Mouse (Mus musculus) layer of hippocampus, adult 2 months (tissue): ENCODE results near the gene P4ha2. TPM values are rescaled to one million over a fixed set of nuclear protein-coding genes. Genes with fewer than 3 reads are reported as not detected.

Experiments
- DNase-seq, 2 experiments: peaks; one replicate each; pipeline ENCODE4 v3.0.0; 2022; ENCODE audit warnings: low spot score in 2 of 2
- H3K27ac ChIP-seq: fragments of 200-600 bp; 2 replicates; pipeline ENCODE4 v1.8.1; 2022
- H3K4me3 ChIP-seq: fragments of 200-600 bp; 2 replicates; pipeline ENCODE4 v1.8.1; 2022; ENCODE audit warnings: mild to moderate bottlenecking
- CTCF ChIP-seq: fragments of 200-600 bp; conservative IDR thresholded peaks from 2 replicates; pipeline ENCODE4 v1.8.1; 2022; ENCODE audit warnings: antibody characterized with exemption, mild to moderate bottlenecking, moderate library complexity
- total RNA-seq, 2 experiments: library from RNA; stranded (reverse); gene quantifications; 2 replicates each; pipeline ENCODE4 v1.2.3; 2021

The P4ha2 gene
- total RNA-seq, 2 experiments from 2014 or later = 18.6 to 28.7 TPM

- TF ChIP-seq CTCF = no peak
- H3K27ac ChIP-seq = peak overlapping the region; percentile 81
Measured at GRCm38 (mm10) chr11:54100692-54101591, 1.0 kb downstream of the P4ha2 start.

GRCm38 (mm10) chr11:54101701-54102100, 1.8 kb downstream of the P4ha2 start:
- no peak overlapping the region; the same call in 1 of the 2 replicates for H3K27ac ChIP-seq
- peak overlapping the region; percentile 88 for H3K4me3 ChIP-seq
- DNase-seq = no peak
- no peak for TF ChIP-seq CTCF

More at GRCm38 (mm10) chr11:54100692-54101591, 1.0 kb downstream of the P4ha2 start:
- peak in 1 of 2 experiments; percentile 65 for DNase-seq
- peak overlapping the region; percentile 88 for H3K4me3 ChIP-seq

GRCm38 (mm10) chr11:54102706-54103449, 3.0 kb downstream of the P4ha2 start:
- no peak overlapping the region for H3K4me3 ChIP-seq
- DNase-seq = no peak
- TF ChIP-seq CTCF = no peak
- no peak overlapping the region for H3K27ac ChIP-seq

- no peak overlapping the region for H3K27ac ChIP-seq
- TF ChIP-seq CTCF = no peak
- DNase-seq = no peak
- H3K4me3 ChIP-seq = no peak overlapping the region
Measured at GRCm38 (mm10) chr11:54105011-54105410, 5.1 kb downstream of the P4ha2 start.

GRCm38 (mm10) chr11:54106676-54107075, 6.8 kb downstream of the P4ha2 start:
- no peak for DNase-seq
- H3K4me3 ChIP-seq = no peak overlapping the region
- TF ChIP-seq CTCF = no peak
- peak overlapping the region; percentile 41; the same call in 1 of the 2 replicates for H3K27ac ChIP-seq

GRCm38 (mm10) chr11:54107239-54107638, 7.3 kb downstream of the P4ha2 start:
- H3K4me3 ChIP-seq = no peak overlapping the region
- TF ChIP-seq CTCF = no peak
- H3K27ac ChIP-seq = peak overlapping the region; percentile 41; the same call in 1 of the 2 replicates
- DNase-seq = no peak

GRCm38 (mm10) chr11:54108131-54108530, 8.2 kb downstream of the P4ha2 start:
- no peak for TF ChIP-seq CTCF
- no peak overlapping the region for H3K27ac ChIP-seq
- DNase-seq = no peak
- no peak overlapping the region for H3K4me3 ChIP-seq

GRCm38 (mm10) chr11:54108894-54109293, 9.0 kb downstream of the P4ha2 start:
- no peak overlapping the region for H3K27ac ChIP-seq
- no peak for DNase-seq
- no peak overlapping the region for H3K4me3 ChIP-seq
- TF ChIP-seq CTCF = no peak

GRCm38 (mm10) chr11:54111291-54111690, 11.4 kb downstream of the P4ha2 start:
- no peak overlapping the region for H3K4me3 ChIP-seq
- TF ChIP-seq CTCF = no peak
- no peak for DNase-seq
- no peak overlapping the region for H3K27ac ChIP-seq

GRCm38 (mm10) chr11:54111976-54112741, 12.3 kb downstream of the P4ha2 start:
- no peak overlapping the region for H3K4me3 ChIP-seq
- TF ChIP-seq CTCF = no peak
- H3K27ac ChIP-seq = peak overlapping the region; percentile 96
- peak in 1 of 2 experiments; percentile 31 for DNase-seq

GRCm38 (mm10) chr11:54112920-54113319, 13.0 kb downstream of the P4ha2 start:
- no peak for TF ChIP-seq CTCF
- Histone ChIP-seq H3K4me3 (peak overlapping the region; percentile 33; the same call in 1 of the 2 replicates), H3K27ac (peak overlapping the region; percentile 96)
- peak; percentile 91 to 94 for DNase-seq

- Histone ChIP-seq H3K4me3 (peak overlapping the region; percentile 33; the same call in 1 of the 2 replicates), H3K27ac (peak overlapping the region; percentile 96)
- no peak for TF ChIP-seq CTCF
- DNase-seq = no peak
Measured at GRCm38 (mm10) chr11:54113352-54113751, 13.5 kb downstream of the P4ha2 start.
